8 mouse cellular contexts compared by ENCODE assay signal in the genomic region with DNA sequence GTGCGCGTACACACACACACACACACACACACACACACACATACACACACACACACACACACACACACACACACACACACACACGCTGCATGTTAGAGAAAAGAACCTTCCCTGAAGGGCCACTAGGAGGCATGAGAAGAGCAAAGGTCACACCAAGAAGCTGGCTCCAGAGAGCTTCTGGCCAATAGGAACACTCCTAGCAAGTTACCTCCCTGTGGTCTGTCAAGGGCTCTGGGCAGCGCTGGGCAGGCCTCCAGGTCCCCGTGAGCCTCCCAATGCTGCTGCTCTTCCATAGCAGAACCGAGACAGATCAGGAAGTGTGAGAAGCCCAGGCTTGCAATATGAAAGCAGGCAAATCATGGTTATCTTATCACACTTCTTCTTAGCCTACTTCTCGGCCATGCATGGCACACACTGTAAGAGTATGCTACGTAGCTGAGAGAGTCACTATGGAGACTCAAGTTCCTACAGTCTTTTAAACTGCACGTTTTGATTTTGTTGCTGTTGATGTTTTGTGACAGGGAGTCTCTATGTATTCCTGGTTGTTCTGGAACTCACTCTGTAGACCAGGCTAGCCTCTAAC. TPM values are rescaled to one million over a fixed set of nuclear protein-coding genes. Genes with fewer than 3 reads are reported as not detected.
DNase-seq lines count a peak whose midpoint lies in the region; ATAC-seq and TF ChIP-seq lines count a peak whose summit lies in the region.

No protein-coding gene starts in this region.

- WGBS in kidney, postnatal 0 days: 61% methylated on average over 9 of the region's 9 CpGs

- no peaks in the 10 kb centered on the region for H3K36me3 ChIP-seq in kidney, postnatal 0 days (ENCODE audit: insufficient read depth, low read length)

- peak; percentile 62 for TF ChIP-seq CTCF in kidney, postnatal 0 days (IDR thresholded peaks at IDR 0.05; ENCODE audit: low read depth)

- no peaks in the 10 kb centered on the region for H3K27me3 ChIP-seq in kidney, postnatal 0 days (ENCODE audit: insufficient read depth, low read length)

- no peak overlapping the region for H3K4me2 ChIP-seq in kidney, postnatal 0 days (ENCODE audit: low read length)

- no peak overlapping the region for H3K27ac ChIP-seq in kidney, postnatal 0 days

- no peak overlapping the region for H3K4me3 ChIP-seq in kidney, postnatal 0 days (replicated peaks; ENCODE audit: low read depth, low read length)

- H3K4me1 ChIP-seq in kidney, postnatal 0 days (replicated peaks; ENCODE audit: insufficient read depth, low read length): no peaks in the 10 kb centered on the region

- peak; percentile 71 for ATAC-seq in kidney, postnatal 0 days (replicated peaks; ENCODE audit: low FRiP score, low read depth)
- peak; percentile 95 for ATAC-seq in megakaryocyte progenitor cell, adult 5-6 weeks (replicated peaks; ENCODE audit: poor library complexity)

- intact Hi-C loops in left cerebral cortex, postnatal 14 days (cut with DNase I): no loop called here

- DNase-seq in embryo, embryonic 11 days: peak; percentile 24
- DNase-seq in embryo, embryonic 10.5 days (ENCODE audit: low spot score): no peak
- peak; percentile 29 for DNase-seq in NIH3T3 (ENCODE audit: low read depth)
- peak; percentile 40 to 61 for DNase-seq in heart, adult 18-20 months
- peak; percentile 56 for DNase-seq in kidney, postnatal 0 days (ENCODE audit: low spot score)
- peak; percentile 15 to 42 for DNase-seq in urinary bladder, postnatal 36 days (ENCODE audit: low spot score in 2 of 2)
- DNase-seq in left cerebral cortex, postnatal 14 days (ENCODE audit: low spot score in 2 of 2): no peak

- H3K9ac ChIP-seq in kidney, postnatal 0 days (ENCODE audit: low read depth, low read length): no peak overlapping the region

- H3K9me3 ChIP-seq in kidney, postnatal 0 days (replicated peaks; ENCODE audit: low read length): no peaks in the 10 kb centered on the region

RNA-seq across cellular contexts. Expression of a gene that starts 13.6 kb away (rescaled TPM):
- under 1 TPM in 1 of 2 experiments, not detected in 1; 0.08 TPM for total RNA-seq in heart, adult 18-20 months (2021)
- polyA plus RNA-seq in kidney, postnatal 0 days (2015; fragmentation: Nextera tagmentation; extraction: Ambion mirVana): 0.08 TPM in 1 of 2 replicates, not detected in the other
- 0.02 TPM in 1 of 2 replicates, not detected in the other for total RNA-seq in megakaryocyte progenitor cell, adult 5-6 weeks (2015)
- not detected in 2 replicates for total RNA-seq in megakaryocyte progenitor cell, adult 5-6 weeks (2017)
- 1 to 10 TPM; 8.1 to 8.2 TPM for total RNA-seq in left cerebral cortex, postnatal 14 days (2021)

Comparison
In these comparisons a context has a peak if more than half of its experiments do, and no peak if none do; other contexts are left out.
1. DNase-seq: peak in embryo, embryonic 11 days (single experiment), NIH3T3 (single experiment), heart, adult 18-20 months (2 of 2), kidney, postnatal 0 days (single experiment) and urinary bladder, postnatal 36 days (2 of 2); none in embryo, embryonic 10.5 days (single experiment) and left cerebral cortex, postnatal 14 days (0 of 2).
2. RNA of a gene that starts 13.6 kb away (total RNA-seq): 8.1 to 8.2 TPM in left cerebral cortex, postnatal 14 days; 0.08 TPM in heart, adult 18-20 months and 0.02 TPM in megakaryocyte progenitor cell, adult 5-6 weeks; every median in the first group is over 4 times any median in the second.